Mouse (Mus musculus): ENCODE results near the gene Xrcc6.

The Xrcc6 gene

DNA sequence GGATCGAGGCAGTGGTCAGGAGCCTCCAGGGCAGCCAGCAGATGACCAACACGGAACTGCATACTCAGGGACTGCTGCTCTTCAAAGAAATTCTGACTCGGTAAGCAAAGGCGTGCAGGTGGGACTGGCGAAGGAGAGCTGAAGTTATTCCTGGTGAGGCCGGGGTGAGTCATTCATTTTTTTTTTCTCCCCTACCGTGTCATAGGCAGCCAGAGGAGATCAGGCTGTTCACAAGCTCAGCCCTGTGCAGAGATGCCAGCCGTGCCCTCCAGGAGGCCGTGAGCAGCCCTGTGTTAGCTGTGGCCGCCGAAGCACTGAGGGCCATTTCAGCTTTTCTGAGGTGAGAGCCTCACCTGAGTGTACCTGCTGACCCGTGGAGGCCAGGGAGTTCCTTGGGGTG is 98.5 kb downstream of the Xrcc6 start:
- no peak for DNase-seq

DNA sequence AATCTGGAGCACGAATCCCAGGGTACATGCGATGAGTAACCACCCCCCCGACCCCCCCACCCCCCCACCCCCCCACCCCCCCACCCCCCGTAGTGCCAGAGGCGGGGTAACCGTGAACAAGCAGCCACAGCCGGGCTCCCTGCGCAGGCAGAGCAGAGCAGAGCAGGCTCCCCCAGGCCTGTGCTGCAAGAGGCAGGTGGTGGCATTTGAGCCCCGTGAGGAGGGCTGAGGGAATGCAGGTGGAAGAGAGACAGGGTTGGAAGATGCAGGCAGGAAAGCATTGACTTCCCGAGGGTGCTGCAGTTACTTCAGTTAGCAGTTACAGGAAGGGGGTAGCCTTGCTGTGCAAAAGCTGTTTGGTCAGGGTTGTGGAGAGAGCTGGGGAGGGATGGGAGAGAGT is 99.6 kb downstream of the Xrcc6 start:
- DNase-seq = no peak

Measured in B cell, adult 2 months (primary cell).